Mouse (Mus musculus) layer of hippocampus, adult 11-12 months (tissue): ENCODE results near the gene Ift27.

ENCODE experiments used
- DNase-seq: peaks from one replicate; pipeline ENCODE4 v3.0.0; 2022; ENCODE audit warnings: low spot score

Gene Ift27

DNA sequence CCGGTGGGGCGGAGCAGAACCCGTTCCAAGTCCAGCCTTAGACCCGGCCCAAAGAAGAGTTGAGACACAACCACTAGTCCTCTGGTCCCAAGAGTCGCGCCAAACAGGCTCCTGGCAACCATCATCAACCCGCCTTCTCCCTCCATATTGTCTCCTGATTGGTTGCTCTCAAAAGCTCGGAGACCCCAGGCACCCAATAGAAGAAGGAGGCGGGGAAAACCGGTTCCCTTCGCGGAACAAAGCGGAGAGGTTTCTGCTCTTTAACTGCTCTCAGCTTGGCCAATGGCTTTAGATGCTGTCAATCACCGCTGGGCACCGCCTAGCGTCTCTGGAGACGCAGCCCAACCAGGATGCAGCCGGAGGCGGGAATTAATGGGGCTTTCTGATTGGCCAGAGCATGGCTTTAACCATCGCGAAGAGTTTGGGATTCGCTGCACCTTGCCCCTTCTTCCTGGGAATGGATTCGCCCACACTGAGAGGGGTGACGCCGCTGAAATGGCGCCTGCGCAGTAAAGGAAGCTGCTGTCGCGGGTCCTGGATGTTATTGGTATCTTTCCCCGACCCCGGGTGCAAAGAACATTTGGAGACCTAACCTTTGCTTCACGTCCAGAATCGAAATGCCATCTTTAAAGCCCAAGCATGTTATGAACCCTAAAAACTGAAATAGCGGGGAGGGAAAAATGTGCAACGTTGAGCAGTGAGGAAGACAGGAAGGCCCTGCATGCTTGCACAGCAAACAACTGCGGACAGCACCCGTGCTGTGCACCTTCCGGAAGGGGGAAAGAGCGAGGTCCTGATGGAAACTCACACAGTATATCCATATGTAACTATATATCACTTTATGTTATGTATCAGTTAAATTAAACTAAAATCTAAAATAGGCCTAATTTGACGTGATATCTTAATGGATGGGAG, at the start of gene Ift27:
Ift27 (minus strand) TSS at position 136 of the 915 bp plus-strand sequence.
- DNase-seq, result peak; percentile 99

DNA sequence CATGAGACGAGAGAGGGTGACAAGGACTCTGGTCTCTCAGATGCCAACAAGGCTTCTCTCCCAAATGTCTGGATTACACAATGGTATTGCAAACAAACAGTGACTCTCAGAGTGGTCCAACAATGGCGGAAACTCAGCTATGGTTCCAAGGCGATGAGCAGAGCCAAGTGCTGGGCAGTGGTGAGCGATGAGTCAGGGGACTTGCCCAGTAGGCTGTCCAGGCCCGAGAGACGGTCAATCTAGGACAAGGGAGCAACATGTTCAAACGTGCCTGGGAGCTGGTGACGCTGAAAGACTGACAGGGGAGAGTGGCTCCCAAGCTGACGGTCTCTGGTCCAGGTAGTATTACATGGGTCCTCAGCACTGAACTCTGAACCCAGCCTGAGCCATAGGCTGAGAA, 41.4 kb upstream of the Ift27 start:
- DNase-seq, result no peak

DNA sequence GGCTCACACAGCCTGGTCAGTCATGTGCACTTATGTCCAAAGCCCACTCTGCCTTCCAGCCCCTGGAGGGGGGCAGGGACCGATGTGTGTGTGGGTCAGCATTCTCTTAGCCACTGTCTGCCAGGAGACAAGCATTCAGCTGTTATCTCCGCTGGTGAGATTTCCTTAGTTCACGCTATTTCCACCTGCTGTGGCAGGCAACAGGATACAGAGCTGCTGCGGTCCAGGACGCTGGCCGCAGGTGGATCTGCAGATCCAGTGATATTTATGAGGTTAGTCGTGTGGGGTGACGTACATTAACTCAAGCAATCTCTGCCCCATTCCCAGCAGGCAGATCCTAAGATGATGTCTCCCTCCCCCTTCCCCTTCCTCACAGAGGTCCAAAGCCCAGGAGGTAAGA, 37.5 kb upstream of the Ift27 start:
- no peak for DNase-seq

DNA sequence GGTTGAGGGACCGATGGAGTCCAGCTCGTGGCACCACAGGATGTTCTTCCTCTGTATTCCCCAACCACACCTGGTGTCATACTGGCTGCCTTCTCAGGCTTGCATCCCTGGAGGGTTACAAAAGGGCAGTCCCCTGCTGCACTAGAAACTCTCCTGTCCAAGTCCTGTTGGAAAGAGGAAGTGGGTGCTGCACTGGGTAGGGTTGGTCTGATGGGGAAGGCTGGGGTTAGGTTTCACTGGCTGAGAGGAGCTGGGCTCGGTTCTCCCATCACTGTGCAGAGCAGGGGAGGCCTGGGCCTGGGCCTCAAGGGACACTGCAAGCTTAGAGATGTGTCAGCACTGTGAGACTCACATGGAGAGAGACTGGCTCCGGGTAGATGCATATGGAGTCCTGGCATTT, 36.3 kb upstream of the Ift27 start:
- no peak for DNase-seq

DNA sequence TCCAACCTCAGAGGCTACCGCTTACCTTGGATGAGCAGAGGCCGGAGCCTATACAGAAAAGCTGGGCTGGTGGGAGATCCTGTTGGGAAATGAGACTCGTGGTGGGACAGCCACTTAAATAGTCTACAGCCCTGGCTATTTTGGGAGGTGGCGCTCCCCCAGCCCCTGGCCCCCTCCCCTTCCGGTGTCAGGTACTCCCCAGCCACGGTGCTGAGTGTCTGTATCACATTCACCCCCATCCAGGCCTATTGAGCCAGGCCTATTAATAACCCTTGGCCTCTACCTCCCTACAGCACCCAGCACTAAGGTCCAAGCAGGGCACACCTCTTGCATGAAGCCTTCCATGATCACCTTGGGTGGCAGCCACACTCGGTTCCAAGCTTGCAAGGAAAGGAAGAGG, 32.4 kb upstream of the Ift27 start, which contains the start of gene Pvalb:
Pvalb (minus strand) TSS at position 89 of the 400 bp plus-strand sequence.
- DNase-seq, result no peak

DNA sequence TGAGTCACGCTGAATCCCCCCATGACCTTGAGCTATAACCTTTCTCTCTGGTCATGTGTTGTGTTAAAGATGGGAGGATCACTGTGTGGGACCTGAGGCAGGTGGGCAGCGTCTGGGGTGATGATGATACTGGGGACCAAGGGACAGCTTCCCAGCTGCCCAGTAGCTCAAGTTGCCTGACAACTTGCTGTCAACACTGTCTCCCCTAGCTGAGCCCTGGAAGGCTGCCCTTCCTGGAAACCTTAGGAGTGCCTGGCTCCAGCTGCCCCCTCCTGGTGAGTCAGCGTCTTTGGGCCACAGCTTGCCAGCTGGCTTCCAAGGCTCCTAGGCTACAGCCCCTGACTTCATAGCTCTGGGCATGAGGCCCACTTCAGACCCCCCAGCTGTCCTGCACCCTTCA, 31.3 kb upstream of the Ift27 start:
- peak; percentile 39 for DNase-seq

DNA sequence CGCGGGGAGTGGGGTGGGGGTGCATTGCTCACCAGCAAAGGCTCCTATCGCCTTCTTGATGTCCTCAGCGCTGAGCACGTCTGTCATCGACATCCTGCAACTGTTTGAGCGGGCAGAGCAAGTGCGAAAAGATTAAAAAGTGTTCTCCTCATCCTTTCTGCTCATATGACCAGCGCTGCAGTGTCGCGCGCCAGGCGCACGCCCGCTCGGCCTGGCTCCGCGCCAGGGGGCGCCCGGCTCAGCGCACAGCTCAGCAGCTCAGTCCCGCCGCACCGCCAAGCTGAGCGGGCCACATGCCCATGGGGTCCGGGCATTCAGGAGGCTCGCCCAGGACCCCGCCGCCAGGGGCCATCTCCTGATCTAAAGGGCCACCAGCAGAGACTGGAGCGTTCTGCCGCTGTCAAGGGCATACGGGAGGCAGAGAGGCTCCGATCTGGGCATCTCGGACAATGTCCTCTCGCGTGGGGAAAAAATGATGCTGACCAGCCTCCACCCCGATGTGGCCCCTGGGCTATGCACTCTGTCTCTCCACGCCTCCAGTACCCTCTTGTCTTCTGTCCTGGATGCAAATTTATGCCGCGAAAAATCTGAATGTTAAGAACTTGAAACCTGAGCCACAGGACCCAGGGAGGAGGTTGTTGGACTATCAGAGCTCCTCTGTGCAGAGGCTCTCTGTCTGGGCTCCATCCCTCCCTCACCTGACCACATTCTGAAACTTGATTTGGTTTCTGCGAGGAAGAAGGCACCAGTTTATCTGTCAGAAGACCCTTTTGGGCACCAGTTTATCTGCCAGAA, 30.3 kb upstream of the Ift27 start:
- DNase-seq, result peak; percentile 29

DNA sequence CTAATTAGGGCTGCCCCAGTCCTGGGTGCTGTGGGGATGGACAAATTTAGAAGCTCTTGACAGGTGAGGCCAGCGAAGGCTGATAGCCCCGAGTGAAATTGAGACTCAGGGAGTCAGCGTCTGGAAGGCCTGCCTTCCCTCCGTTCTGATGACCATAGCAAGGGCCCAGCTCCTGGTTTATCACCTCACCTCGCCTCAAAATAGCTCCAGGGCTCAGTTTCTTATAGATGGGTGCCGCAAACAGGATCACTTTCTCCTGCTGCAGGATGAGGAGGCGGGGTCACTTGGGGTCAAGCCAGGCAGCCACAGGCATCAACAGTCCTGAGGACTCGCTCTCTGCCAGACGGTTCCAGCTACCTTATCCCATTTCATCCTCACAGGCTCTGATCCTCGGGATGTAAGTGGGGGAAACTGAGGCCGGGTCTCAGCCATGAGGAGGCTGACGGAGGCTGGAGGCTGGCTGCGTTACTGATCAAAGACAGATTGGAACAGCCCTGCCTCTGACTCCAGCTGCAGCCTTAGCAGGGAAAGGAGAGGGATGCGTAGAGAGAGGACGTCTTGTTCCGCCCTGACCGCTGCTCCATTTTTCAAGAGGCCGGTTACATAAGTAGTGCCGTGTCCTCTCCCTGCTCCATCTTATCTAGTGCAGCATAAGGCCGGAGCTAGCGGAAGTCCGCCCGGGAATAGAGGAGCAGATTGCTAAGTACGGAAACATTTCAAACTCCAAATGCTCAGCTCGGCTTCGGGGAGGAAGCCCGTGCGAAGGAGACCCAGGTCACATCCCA, 21.4 kb upstream of the Ift27 start:
- DNase-seq, result no peak

DNA sequence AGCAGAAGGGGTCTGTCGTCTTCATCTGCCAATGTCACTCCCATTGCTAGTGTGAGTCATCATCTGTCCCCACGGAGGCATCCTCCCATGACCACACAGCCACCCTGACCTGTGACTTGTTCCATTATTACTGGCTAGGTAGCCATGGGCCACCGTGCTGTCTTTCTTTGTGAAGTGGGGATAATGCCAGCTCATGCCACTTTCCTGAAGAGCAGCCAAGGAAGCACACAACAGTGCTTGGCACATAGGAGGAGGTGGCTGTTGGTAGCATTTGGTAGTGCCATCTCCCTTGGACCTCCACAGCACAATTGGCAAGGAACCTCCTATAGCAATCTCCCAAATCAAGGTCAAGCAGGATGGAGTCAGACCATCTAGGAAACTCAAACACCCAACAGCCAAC, 20.4 kb upstream of the Ift27 start:
- no peak for DNase-seq

DNA sequence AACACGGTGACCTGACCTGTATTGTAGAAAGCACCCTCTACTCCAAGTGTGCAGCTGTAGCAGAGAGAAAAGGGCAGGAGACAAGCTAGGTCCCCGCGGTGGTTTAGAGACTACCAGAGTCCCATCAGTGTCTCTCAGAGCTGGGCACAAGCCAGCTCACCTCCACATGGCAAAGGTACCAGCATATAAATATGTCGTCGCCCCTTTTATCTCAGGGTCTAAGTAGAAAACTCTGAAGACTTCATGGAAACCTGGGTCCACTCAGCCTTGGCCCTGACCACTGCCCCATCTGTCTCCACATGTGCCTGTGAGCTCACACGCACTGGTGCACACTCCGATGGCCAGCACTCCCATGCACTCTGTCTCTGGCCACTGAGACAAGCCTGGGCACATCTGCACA, 15.7 kb upstream of the Ift27 start:
- no peak for DNase-seq

DNA sequence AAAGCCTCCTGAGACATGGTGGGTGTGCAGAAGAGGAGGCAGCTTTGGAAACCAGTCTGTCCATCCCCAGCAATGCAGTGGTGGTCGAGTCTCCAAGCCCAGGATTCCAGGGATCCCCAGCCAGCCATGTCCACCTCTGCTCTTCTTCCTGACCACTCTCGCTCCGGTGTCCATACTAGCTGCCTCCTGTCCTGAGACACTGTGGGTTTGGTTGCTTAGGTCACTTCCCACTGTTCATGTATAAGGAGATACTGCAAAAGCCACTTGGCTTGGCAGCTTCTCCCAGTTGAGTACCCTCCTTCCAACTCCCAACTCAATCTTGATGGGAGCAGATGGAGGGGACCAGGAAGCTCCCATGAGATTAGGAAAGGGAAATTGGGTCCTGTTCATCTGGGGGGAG, 14.6 kb upstream of the Ift27 start:
- DNase-seq, result no peak

DNA sequence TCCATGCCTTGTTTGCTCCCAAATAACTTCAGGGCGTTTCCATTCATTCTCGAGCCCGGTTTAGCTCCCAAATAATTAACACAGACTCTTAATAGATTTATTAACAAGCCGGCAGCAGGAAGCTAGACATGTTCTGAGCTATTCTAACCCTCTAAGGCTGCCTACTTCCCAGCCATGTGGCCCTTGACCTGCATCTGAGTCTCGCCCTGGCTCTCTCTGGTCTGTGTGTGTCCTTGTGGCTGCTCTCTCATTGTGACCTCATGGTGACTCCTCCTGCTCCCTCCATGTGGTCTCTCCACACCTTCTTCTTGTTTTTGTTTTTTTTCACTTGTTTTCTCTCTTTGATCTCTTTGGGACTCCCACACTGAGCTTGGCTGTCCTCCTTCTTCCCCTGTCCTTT, 13.0 kb upstream of the Ift27 start:
- DNase-seq, result no peak

DNA sequence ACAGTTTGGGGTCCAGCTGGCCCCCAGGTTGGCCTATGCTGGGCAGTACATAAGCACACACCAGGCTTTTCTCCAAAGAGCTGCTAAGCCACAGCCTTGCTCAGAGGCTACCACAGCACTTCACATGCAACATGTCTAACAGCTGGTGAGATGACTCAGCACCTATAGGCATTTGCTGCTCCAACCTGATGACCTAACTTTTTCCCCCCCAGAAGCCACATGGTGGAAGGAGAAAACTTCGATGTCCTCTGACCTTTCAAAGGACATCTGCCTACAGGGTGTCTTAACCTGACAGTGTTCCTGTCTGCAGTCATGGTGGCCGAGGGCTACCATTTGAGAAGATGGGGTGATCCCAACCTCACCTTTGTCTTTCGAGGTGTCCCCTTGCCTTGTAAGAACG, 11.7 kb upstream of the Ift27 start:
- no peak for DNase-seq

DNA sequence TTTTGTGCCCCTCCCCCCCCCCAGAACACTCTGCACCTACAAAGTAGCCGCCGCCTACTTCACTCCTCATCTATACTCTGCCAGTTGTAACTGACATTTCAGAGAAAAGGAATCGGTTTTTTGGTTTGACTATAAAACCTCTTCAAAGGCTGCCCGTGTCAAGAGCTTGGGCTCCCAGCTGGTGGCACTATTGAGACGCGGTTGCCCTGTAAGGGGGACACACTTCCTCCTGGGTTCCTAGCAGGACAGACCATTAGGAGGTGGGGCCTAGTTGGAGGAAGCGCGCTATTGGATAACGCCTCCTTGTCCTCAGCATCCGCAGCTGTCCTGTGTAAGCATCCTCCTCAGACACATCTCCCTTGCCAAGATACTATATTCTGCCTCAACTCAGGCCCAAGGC, 10.9 kb upstream of the Ift27 start:
- peak; percentile 57 for DNase-seq

DNA sequence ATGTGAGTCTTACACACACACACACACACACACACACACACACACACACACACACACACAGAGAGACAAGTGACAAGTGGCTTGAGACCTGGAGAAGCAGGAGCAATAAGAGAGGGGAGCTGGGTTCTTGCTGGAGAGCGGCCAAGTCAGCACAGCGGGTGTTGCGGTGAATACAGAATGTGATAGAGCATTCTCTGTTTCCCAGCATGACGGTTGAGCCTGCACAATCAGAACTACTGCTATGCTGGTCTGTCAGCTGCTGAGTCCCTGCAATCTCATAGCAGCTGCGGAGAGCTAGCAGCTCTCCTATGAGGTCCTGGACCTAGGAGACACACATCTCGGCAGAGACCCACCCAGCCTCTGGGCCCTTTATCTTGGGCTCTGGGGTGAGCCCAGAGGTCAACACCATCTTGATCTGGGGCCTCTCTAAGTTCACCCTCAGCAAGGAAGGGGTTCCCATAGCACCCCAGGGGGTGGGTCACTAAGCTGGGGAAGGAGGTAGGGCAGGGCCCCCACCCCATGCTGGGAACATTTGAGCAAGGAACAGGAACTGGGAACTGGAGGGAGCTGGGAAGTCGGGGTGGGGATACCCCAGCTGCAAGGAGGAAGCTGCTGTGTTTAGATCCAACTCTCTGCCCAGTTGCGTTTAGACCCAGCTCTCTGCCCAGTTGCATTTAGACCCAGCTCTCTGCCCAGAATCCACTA, 7.9 kb upstream of the Ift27 start:
- peak; percentile 67 for DNase-seq

DNA sequence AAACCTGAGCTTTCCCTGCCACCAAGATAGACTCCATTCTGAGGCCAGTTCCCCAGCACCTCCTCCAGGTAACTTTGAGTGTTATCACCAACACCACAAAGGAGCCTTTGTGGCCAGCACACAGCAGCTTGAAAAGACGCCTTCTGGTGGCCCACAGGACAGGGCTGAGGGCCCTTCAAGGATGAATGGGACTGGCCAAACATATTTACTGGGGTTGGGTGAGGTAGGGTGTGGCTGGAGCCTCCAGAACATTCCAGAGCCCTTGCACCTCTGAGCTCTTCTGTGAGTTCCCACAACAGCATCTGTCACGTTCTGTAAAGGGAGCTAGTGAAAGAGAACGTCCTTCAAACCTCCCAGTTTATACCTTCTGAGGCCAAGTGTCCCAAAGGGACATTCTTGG, 5.9 kb upstream of the Ift27 start:
- DNase-seq, result no peak

DNA sequence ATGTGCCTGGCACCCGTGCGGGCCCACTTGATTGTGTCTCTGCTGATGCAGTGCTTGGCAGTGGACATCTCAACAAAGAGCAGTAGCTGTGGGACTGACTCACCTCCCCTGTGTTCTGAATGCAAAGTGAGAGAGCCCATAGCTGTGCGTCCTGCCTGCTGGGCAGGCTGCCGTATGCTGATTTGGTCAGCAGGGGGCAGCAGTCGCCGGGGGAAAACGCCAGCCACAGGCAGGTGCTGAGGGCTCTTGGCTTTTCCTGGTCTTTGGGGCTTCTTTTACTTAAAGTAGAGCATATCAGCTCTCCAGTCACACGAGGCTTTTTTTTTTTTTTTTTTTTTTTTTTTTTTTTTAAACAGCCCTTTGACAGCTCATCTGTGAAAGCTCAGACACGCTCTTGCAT, 4.5 kb upstream of the Ift27 start:
- peak; percentile 84 for DNase-seq

DNA sequence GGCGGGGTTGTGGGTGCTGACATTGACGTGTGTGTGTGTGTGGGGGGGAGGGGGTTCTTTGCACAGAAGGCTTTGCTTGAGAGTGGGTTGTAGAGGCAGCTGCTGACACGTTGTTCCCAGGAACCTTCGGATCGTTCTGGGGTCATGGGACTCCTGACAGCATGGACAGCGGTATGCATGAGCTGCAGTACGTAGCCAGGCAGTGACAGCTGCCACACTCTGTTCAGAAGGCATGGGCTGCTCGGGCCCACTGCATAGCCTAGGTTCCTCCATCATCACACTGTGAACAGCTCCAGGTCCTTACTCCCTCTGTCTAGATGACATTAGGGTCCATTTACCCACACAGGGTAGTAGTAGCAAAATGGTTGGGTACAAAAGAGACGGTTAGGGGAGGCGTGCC, 3.4 kb upstream of the Ift27 start:
- DNase-seq, result no peak

DNA sequence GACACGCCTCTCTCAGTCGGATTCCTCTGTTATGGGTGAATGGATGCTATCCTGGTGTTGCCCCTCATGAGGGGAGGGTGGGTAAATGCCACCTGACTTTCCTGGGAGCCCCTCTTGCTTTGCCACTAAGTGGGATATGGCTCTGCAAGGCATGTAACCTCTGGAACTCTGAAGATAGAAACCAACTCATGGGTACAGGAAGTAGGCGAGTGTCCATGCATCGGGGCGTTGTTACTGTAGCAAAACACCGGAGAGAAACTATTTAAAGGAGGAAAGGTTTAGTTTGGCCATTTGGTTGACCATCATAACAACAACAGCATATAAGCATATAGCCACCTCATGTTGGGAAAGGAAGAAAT, 959 bp upstream of the Ift27 start:
- no peak for DNase-seq

DNA sequence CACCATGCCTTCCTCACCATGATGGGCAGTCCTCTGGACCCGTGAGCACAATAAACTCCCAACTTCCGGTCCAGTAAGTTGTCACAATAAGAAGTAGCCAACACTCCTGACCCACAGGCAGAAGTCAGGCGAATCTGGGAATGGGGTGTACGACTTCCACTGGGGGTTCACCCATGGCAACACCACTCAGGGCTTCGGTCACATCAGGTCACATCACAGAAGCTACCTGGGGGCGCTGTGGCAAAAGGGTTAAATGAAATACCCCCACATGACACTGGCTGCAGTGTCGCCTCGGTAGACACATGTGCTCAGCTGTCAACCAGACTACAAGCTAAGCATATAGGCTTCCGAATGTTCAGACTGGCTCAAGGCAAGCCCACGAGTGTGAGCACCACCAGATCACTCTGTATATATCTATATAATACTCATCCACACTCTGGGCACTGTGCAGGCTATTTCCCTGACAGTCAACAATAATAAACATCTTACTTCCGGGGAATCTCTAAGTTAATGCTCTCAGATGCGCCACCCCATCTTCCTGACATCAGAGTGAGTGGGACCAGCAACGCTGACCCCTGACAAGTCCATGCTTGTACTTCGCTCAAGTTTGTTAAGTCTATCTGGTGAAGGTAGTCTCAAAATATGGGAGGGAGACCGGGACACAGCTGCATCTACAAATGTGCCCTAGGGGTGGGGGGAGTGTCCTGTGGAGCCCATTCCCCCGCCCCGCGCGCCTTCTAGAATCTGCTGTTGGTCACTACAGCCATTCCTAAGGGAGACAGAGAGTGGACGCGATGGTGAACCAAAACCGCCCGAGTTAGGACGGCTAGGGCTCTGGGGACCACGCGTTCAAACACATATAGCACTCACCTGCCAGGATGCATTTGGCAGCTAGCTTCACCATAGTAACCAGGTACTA, 749 bp downstream of the Ift27 start:
- no peak for DNase-seq
